Mouse (Mus musculus) heart, adult 2 months (tissue): ENCODE results near the gene Dcakd.

Experiments used
- CTCF ChIP-seq: fragments of 200-600 bp; IDR thresholded peaks from 2 replicates; pipeline ENCODE4 v1.8.1; 2022; ENCODE audit warnings: antibody characterized with exemption, mild to moderate bottlenecking, moderate library complexity
- EP300 ChIP-seq: fragments of 200-500 bp; IDR thresholded peaks from 2 replicates; pipeline ENCODE4 v1.6.1; 2011; ENCODE audit warnings: low read depth, low read length, control low read depth; ENCODE audit not compliant: insufficient read depth
- POLR2A ChIP-seq: fragments of 200-500 bp; IDR thresholded peaks from 2 replicates; pipeline ENCODE4 v1.6.1; 2011; ENCODE audit warnings: mild to moderate bottlenecking, low read depth, low read length, control low read depth; ENCODE audit not compliant: insufficient read depth

- TF ChIP-seq CTCF, result no peak
- TF ChIP-seq EP300, result no peak
- no peak for TF ChIP-seq POLR2A
Observed at GRCm38 (mm10) chr11:103070322-103070880, 42.3 kb upstream of the Dcakd start.
